Mouse (Mus musculus): ENCODE results near the gene C2cd4c.

Gene C2cd4c

GRCm38 (mm10) chr10:79579781-79580180 is 34.0 kb downstream of the C2cd4c start:
- no peak for DNase-seq (ENCODE audit: low read depth in 1 of 2, low spot score in 2 of 2)

DNA sequence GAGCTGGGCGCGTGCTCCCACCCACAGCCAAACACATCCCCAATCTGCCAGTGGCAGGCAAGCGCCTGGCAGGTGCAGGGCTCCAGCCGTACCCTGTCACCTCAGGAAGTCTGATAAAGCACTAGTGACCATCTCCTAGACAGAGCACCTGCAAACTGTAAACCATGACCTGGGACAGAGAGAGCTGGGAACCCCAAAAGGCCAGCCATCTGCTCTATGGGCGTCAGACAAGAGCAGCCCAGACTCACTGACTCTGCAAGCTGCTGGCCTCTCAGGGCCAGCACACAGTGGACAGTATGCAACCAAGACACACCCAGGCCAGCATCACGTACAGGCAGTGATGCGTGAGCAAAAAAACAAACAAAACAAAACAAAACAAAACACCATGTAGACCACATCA is 34.9 kb downstream of the C2cd4c start:
- no peak for DNase-seq (ENCODE audit: low read depth in 1 of 2, low spot score in 2 of 2)

DNA sequence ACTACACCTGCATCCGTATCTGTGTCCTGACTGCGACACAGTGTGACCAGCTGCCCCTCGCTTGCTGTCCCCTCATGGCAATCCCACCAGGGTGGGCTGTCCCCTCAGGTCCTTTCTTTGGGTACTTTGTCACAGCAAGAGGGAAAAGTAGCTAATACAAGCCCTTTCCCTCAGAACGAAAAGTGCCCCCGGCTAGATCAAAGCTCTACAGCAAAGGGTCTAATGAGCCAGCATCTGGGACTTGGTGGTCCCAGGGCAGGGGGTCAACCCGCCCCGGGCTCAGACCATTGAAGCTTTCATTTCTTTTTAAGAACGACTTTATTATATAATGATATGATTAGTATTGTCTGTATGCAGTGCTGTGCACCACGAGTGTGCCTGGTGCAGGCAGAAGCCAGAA is 35.5 kb downstream of the C2cd4c start:
- no peak for DNase-seq (ENCODE audit: low read depth in 1 of 2, low spot score in 2 of 2)

DNA sequence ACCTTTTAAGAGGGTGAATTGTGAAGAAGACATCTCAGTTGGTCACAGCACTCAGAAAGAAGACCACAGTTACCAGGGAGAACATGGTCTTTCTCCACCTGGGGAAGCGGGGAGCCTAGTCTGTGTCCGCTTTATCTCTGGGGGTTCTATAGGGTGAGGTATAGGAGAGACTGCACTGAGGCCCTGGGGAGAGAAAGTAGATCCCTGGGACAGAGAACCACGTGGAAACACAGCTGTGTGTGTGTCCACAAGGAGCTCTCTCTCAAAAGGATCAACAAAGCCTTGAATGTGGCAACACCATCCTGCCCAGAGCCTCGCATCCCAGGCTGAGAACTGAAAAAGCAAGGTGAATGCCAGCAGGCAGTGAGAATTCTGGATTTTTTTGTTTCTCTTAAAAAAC is 36.4 kb downstream of the C2cd4c start:
- no peak for DNase-seq (ENCODE audit: low read depth in 1 of 2, low spot score in 2 of 2)

DNA sequence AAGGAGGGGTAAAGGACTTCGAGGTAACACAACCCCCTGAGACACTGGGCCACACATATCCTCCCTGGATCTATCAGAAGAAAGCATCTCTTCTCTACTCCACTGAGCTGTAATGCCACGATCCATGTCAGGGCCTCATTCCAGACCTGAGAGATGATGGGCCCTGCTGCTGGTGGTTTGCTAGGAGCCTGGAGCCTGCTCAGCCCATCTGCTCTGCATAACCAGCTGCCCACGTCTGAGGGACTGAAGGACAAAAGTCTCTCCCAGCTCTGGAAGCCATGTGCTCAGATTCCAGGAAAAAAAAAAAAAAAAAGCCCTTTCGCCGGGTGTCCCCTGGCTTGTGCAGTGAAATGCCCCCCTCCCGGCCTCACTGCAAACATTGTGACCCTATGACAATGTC is 38.1 kb downstream of the C2cd4c start:
- no peak for DNase-seq (ENCODE audit: low read depth in 1 of 2, low spot score in 2 of 2)

DNA sequence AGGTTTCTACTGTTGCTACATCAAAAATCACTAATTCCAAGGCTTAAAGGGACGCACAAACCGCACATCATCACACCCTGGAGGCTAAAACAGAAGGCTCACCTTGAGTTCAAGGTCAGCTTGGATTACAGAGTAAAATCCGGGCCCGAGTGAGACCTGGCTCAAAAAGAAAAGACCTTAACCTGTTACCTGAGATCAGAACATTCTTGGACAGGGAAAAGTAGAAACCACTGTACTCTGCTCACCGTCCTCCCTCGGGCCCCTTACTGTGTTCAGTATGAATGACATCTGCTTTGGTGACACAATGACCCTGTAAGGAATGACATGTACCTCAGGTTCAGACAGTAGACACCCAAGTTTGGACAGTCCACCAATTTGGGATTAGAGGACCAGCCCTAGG is 39.0 kb downstream of the C2cd4c start:
- no peak for DNase-seq (ENCODE audit: low read depth in 1 of 2, low spot score in 2 of 2)

DNA sequence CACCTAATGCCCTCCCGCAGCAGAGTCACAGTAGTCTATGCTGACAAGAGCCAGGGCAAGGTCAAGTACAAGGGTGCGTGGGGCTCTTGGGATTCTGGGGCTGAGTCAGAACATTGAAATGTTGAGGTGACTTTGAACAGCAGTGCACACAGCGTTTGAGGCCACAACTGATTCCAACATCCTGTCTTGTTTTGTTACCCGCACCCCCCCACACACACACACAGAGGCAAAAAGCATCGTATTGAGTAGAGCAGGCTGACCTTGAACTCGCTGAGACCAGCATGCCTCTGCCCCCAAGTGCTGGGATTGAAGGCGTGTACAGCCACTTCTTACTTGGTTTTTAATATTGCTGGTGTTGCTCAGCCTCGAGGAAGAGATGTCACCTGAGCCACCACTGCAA is 39.5 kb downstream of the C2cd4c start:
- DNase-seq (ENCODE audit: low read depth in 1 of 2, low spot score in 2 of 2): no peak

GRCm38 (mm10) chr10:79573611-79574010 is 40.2 kb downstream of the C2cd4c start:
- no peak for DNase-seq (ENCODE audit: low read depth in 1 of 2, low spot score in 2 of 2)

- no peak for DNase-seq (ENCODE audit: low read depth in 1 of 2, low spot score in 2 of 2)
Measured at GRCm38 (mm10) chr10:79571314-79571713, 42.5 kb downstream of the C2cd4c start.

GRCm38 (mm10) chr10:79569921-79570320 is 43.9 kb downstream of the C2cd4c start:
- no peak for DNase-seq (ENCODE audit: low read depth in 1 of 2, low spot score in 2 of 2)

DNA sequence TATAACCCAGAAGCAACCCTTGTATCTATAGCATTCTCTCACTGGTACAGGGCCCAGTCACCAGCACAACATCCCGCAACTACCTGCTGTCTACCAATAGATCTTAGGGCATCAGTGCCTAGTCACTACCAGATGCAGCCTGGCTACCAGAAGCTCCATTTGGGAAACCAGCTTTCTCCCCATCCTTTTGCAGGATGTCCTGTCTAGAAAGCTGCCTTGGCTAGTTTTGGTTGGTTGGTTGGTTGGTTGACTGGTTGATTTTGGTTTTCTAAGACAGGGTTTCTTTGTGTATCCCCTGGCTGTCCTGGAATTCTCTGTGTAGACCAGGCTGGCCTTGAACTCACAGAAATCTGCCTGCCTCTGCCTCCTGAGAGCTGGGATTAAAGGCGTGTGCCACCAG is 54.1 kb downstream of the C2cd4c start:
- no peak for DNase-seq (ENCODE audit: low read depth in 1 of 2, low spot score in 2 of 2)

- DNase-seq (ENCODE audit: low read depth in 1 of 2, low spot score in 2 of 2): no peak
Measured at GRCm38 (mm10) chr10:79557496-79557895, 56.3 kb downstream of the C2cd4c start.

GRCm38 (mm10) chr10:79556951-79557350 is 56.9 kb downstream of the C2cd4c start:
- no peak for DNase-seq (ENCODE audit: low read depth in 1 of 2, low spot score in 2 of 2)
